Comparison of ENCODE assay signal across 19 mouse cellular contexts in the genomic region with DNA sequence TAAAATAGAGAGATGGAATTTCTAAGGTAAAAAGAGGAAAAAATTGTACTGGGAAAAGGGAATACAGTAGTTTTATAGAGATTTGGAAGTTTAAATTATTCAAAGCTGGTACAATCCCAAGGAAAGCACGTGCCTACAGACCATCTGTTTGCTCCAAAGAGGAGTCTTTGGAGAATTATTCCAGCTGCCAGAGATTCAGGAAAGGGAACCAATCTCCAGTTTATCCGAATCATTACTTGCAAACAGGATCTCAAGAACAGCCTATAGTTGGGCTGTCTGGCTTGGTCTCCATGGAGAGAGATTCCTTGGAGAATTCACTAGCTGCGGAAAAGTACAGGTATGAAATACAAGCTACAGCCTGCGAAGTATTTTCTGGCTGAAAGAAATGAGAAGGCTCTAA.
"Had no signal": no experiment of that assay in that cellular context is flagged by ENCODE, and none has a peak within 500 bp of the region (broad histone marks: within the 10 kb centered on the region; RNA-seq: fewer than 3 reads in every experiment).

No protein-coding gene starts in this region.

- H3K27me3 ChIP-seq: limb, embryonic 12.5 days; limb, embryonic 15.5 days; neural tube, embryonic 13.5 days had no signal

- H3K36me3 ChIP-seq: limb, embryonic 12.5 days; limb, embryonic 15.5 days; neural tube, embryonic 13.5 days had no signal

- DNase-seq: kidney, adult 18-20 months; kidney, adult 9 months; kidney, postnatal 14 days; kidney, postnatal 4 days; layer of hippocampus, adult 9-11 months; layer of hippocampus, postnatal 36 days; liver, postnatal 0 days; lung, embryonic 14.5 days; midbrain, embryonic 14.5 days; retina, postnatal 1 day; thymus, adult 2 months; thymus, postnatal 14 days; thymus, postnatal 4 days had no signal

- H3K4me1 ChIP-seq: limb, embryonic 12.5 days; limb, embryonic 15.5 days; neural tube, embryonic 13.5 days had no signal

- H3K27ac ChIP-seq: limb, embryonic 12.5 days; limb, embryonic 15.5 days; liver, embryonic 14.5 days; macrophage; neural tube, embryonic 13.5 days had no signal

- H3K4me3 ChIP-seq: limb, embryonic 12.5 days; limb, embryonic 15.5 days; myocyte; neural tube, embryonic 13.5 days had no signal

- H3K9ac ChIP-seq: limb, embryonic 12.5 days; limb, embryonic 15.5 days; liver, embryonic 14.5 days; liver, postnatal 0 days; lung, embryonic 14.5 days; neural tube, embryonic 13.5 days had no signal
